Mouse (Mus musculus) limb, embryonic 15.5 days (tissue): ENCODE measurements at regions not wholly inside any gene's neighbourhood (a gene's known extent, or its start where the extent isn't known, plus 50 kb on each side); places are given as distances from the start of the nearest gene placed in this dataset.

Experiments used
- ATAC-seq: fragments of 200-750 bp; cut with Nextera tagmentation; 2 replicates; pipeline ENCODE4 v1.8.0; 2017; ENCODE audit warnings: low read depth, moderate TSS enrichment; ENCODE audit not compliant: insufficient number of reproducible peaks, low FRiP score, low TSS enrichment
- H3K27ac ChIP-seq: fragments of 300-500 bp; sonication (generic); 2 replicates; pipeline ENCODE4 v1.5.1; 2015; ENCODE audit warnings: moderate library complexity, mild to moderate bottlenecking, inconsistent platforms
- H3K27me3 ChIP-seq: fragments of 300-500 bp; sonication (generic); 2 replicates; pipeline ENCODE4 v1.6.1; 2015; ENCODE audit warnings: inconsistent platforms
- H3K36me3 ChIP-seq: fragments of 300-500 bp; sonication (generic); 2 replicates; pipeline ENCODE4 v1.6.1; 2015; ENCODE audit warnings: inconsistent platforms
- H3K4me1 ChIP-seq: fragments of 300-500 bp; sonication (generic); 2 replicates; pipeline ENCODE4 v1.6.1; 2015; ENCODE audit warnings: inconsistent platforms
- H3K4me2 ChIP-seq: fragments of 300-500 bp; sonication (generic); 2 replicates; pipeline ENCODE4 v1.6.1; 2015; ENCODE audit warnings: mild to moderate bottlenecking, inconsistent platforms
- H3K4me3 ChIP-seq: fragments of 300-500 bp; sonication (generic); 2 replicates; pipeline ENCODE4 v1.5.1; 2015; ENCODE audit warnings: mild to moderate bottlenecking, inconsistent platforms
- H3K9ac ChIP-seq: fragments of 300-500 bp; sonication (generic); 2 replicates; pipeline ENCODE4 v1.6.1; 2015; ENCODE audit warnings: inconsistent platforms
- H3K9me3 ChIP-seq: fragments of 300-500 bp; sonication (generic); 2 replicates; pipeline ENCODE4 v1.6.1; 2016; ENCODE audit warnings: inconsistent platforms
- WGBS: fragments of 180-500 bp; shearing (Covaris S2); methylation state at CpG from one replicate; pipeline ENCODE4 v1.1.7; 2015; 5-methylcytosine and 5-hydroxymethylcytosine counted together

- H3K9ac ChIP-seq: no peak overlapping the region
- H3K36me3 ChIP-seq: no peaks in the 10 kb centered on the region
- H3K4me1 ChIP-seq: no peaks in the 10 kb centered on the region
- no peak for ATAC-seq
- no peak overlapping the region for H3K27ac ChIP-seq
- H3K4me2 ChIP-seq: no peak overlapping the region
- H3K27me3 ChIP-seq: no peaks in the 10 kb centered on the region
- no peak overlapping the region for H3K4me3 ChIP-seq
- no peaks in the 10 kb centered on the region for H3K9me3 ChIP-seq
- WGBS: 56% methylated on average over 4 of the region's 4 CpGs
These were observed 2841.7 kb downstream of the Poteg start for GRCm38 (mm10) chr8:30289169-30289568.

- no peak overlapping the region for H3K9ac ChIP-seq
- no peak overlapping the region for H3K4me3 ChIP-seq
- no peaks in the 10 kb centered on the region for H3K36me3 ChIP-seq
- no peaks in the 10 kb centered on the region for H3K27me3 ChIP-seq
- no peak overlapping the region for H3K27ac ChIP-seq
- no peak overlapping the region for H3K4me2 ChIP-seq
- no peaks in the 10 kb centered on the region for H3K9me3 ChIP-seq
- no peak for ATAC-seq
- H3K4me1 ChIP-seq: no peaks in the 10 kb centered on the region
These were observed 2883.7 kb downstream of the Poteg start for GRCm38 (mm10) chr8:30331201-30331600.

GRCm38 (mm10) chr8:30333352-30333751 lies 2885.9 kb downstream of the Poteg start:
- H3K4me1 ChIP-seq: no peaks in the 10 kb centered on the region
- WGBS: 71% methylated on average over 3 of the region's 3 CpGs
- H3K36me3 ChIP-seq: no peaks in the 10 kb centered on the region
- no peaks in the 10 kb centered on the region for H3K27me3 ChIP-seq
- no peaks in the 10 kb centered on the region for H3K9me3 ChIP-seq
- no peak overlapping the region for H3K9ac ChIP-seq
- no peak overlapping the region for H3K27ac ChIP-seq
- no peak overlapping the region for H3K4me2 ChIP-seq
- ATAC-seq: no peak
- H3K4me3 ChIP-seq: no peak overlapping the region

GRCm38 (mm10) chr8:30359464-30359863 lies 2912.0 kb downstream of the Poteg start:
- no peak for ATAC-seq
- no peak overlapping the region for H3K27ac ChIP-seq
- 25% methylated on average over 1 of the region's 1 CpGs for WGBS

GRCm38 (mm10) chr8:30365721-30366120 lies 2918.3 kb downstream of the Poteg start:
- H3K9ac ChIP-seq: no peak overlapping the region
- H3K4me2 ChIP-seq: no peak overlapping the region
- H3K4me3 ChIP-seq: no peak overlapping the region
- no peak for ATAC-seq
- H3K36me3 ChIP-seq: no peaks in the 10 kb centered on the region
- no peaks in the 10 kb centered on the region for H3K9me3 ChIP-seq
- WGBS: 70% methylated on average over 2 of the region's 2 CpGs
- no peaks in the 10 kb centered on the region for H3K4me1 ChIP-seq
- H3K27me3 ChIP-seq: no peaks in the 10 kb centered on the region
- H3K27ac ChIP-seq: no peak overlapping the region

More at GRCm38 (mm10) chr8:30359464-30359863, 2912.0 kb downstream of the Poteg start:
- no peak overlapping the region for H3K9ac ChIP-seq
- no peaks in the 10 kb centered on the region for H3K9me3 ChIP-seq
- H3K36me3 ChIP-seq: no peaks in the 10 kb centered on the region
- H3K27me3 ChIP-seq: no peaks in the 10 kb centered on the region
- no peak overlapping the region for H3K4me3 ChIP-seq
- H3K4me1 ChIP-seq: no peaks in the 10 kb centered on the region
- no peak overlapping the region for H3K4me2 ChIP-seq

GRCm38 (mm10) chr8:30391936-30392335 lies 2944.5 kb downstream of the Poteg start:
- no peak for ATAC-seq
- H3K4me2 ChIP-seq: no peak overlapping the region
- H3K9me3 ChIP-seq: no peaks in the 10 kb centered on the region
- WGBS: 67% methylated on average over 2 of the region's 2 CpGs
- no peaks in the 10 kb centered on the region for H3K27me3 ChIP-seq
- no peak overlapping the region for H3K4me3 ChIP-seq
- no peaks in the 10 kb centered on the region for H3K36me3 ChIP-seq
- no peak overlapping the region for H3K9ac ChIP-seq
- H3K27ac ChIP-seq: no peak overlapping the region
- no peaks in the 10 kb centered on the region for H3K4me1 ChIP-seq

- H3K9me3 ChIP-seq: no peaks in the 10 kb centered on the region
- H3K27me3 ChIP-seq: no peaks in the 10 kb centered on the region
- H3K9ac ChIP-seq: no peak overlapping the region
- 41% methylated on average over 2 of the region's 2 CpGs for WGBS
- no peaks in the 10 kb centered on the region for H3K4me1 ChIP-seq
- no peak overlapping the region for H3K4me2 ChIP-seq
- H3K27ac ChIP-seq: no peak overlapping the region
- no peak for ATAC-seq
- H3K36me3 ChIP-seq: no peaks in the 10 kb centered on the region
- no peak overlapping the region for H3K4me3 ChIP-seq
These were observed 2989.1 kb upstream of the 5930422O12Rik start for GRCm38 (mm10) chr8:30439423-30439822.

GRCm38 (mm10) chr8:30441821-30442220 lies 2986.7 kb upstream of the 5930422O12Rik start:
- no peak for ATAC-seq
- WGBS: 89% methylated on average over 1 of the region's 1 CpGs

GRCm38 (mm10) chr8:30443874-30444273 lies 2984.6 kb upstream of the 5930422O12Rik start:
- H3K27ac ChIP-seq: no peak overlapping the region
- no peaks in the 10 kb centered on the region for H3K4me1 ChIP-seq
- no peak overlapping the region for H3K4me3 ChIP-seq
- no peaks in the 10 kb centered on the region for H3K36me3 ChIP-seq
- no peak overlapping the region for H3K9ac ChIP-seq
- H3K27me3 ChIP-seq: no peaks in the 10 kb centered on the region
- 65% methylated on average over 2 of the region's 2 CpGs for WGBS
- ATAC-seq: no peak
- no peak overlapping the region for H3K4me2 ChIP-seq
- no peaks in the 10 kb centered on the region for H3K9me3 ChIP-seq

More at GRCm38 (mm10) chr8:30441821-30442220, 2986.7 kb upstream of the 5930422O12Rik start:
- Histone ChIP-seq H3K27ac (no peak overlapping the region), H3K9me3 (no peaks in the 10 kb centered on the region), H3K27me3 (no peaks in the 10 kb centered on the region), H3K4me2 (no peak overlapping the region), H3K4me1 (no peaks in the 10 kb centered on the region), H3K9ac (no peak overlapping the region), H3K4me3 (no peak overlapping the region), H3K36me3 (no peaks in the 10 kb centered on the region)

GRCm38 (mm10) chr8:30444274-30444673 lies 2984.2 kb upstream of the 5930422O12Rik start:
- H3K4me2 ChIP-seq: no peak overlapping the region
- H3K27ac ChIP-seq: no peak overlapping the region
- no peak overlapping the region for H3K9ac ChIP-seq
- H3K4me1 ChIP-seq: no peaks in the 10 kb centered on the region
- no peak overlapping the region for H3K4me3 ChIP-seq
- no peak for ATAC-seq
- 69% methylated on average over 4 of the region's 4 CpGs for WGBS
- H3K36me3 ChIP-seq: no peaks in the 10 kb centered on the region
- H3K27me3 ChIP-seq: no peaks in the 10 kb centered on the region
- H3K9me3 ChIP-seq: no peaks in the 10 kb centered on the region

GRCm38 (mm10) chr8:30458136-30458535 lies 2970.4 kb upstream of the 5930422O12Rik start:
- WGBS: 7% methylated on average over 4 of the region's 4 CpGs
- Histone ChIP-seq H3K27ac (no peak overlapping the region), H3K9ac (no peak overlapping the region), H3K4me3 (no peak overlapping the region), H3K4me2 (no peak overlapping the region), H3K4me1 (no peaks in the 10 kb centered on the region), H3K9me3 (no peaks in the 10 kb centered on the region), H3K36me3 (no peaks in the 10 kb centered on the region), H3K27me3 (no peaks in the 10 kb centered on the region)
- ATAC-seq: no peak

GRCm38 (mm10) chr8:30482956-30483355 lies 2945.6 kb upstream of the 5930422O12Rik start:
- ATAC-seq: no peak
- 78% methylated on average over 3 of the region's 3 CpGs for WGBS
- no peak overlapping the region for H3K4me3 ChIP-seq
- H3K36me3 ChIP-seq: no peaks in the 10 kb centered on the region
- no peaks in the 10 kb centered on the region for H3K4me1 ChIP-seq
- no peak overlapping the region for H3K4me2 ChIP-seq
- H3K9me3 ChIP-seq: no peaks in the 10 kb centered on the region
- H3K27ac ChIP-seq: no peak overlapping the region
- H3K27me3 ChIP-seq: no peaks in the 10 kb centered on the region
- H3K9ac ChIP-seq: no peak overlapping the region

GRCm38 (mm10) chr8:30494851-30495355 lies 2933.6 kb upstream of the 5930422O12Rik start:
- ATAC-seq: no peak
- Histone ChIP-seq H3K9me3 (no peaks in the 10 kb centered on the region), H3K27me3 (no peaks in the 10 kb centered on the region), H3K36me3 (no peaks in the 10 kb centered on the region), H3K4me1 (no peaks in the 10 kb centered on the region), H3K27ac (no peak overlapping the region), H3K9ac (no peak overlapping the region), H3K4me2 (no peak overlapping the region), H3K4me3 (no peak overlapping the region)
- 76% methylated on average over 6 of the region's 6 CpGs for WGBS
